Mouse (Mus musculus) cerebellum, adult 8-10 months (tissue): ENCODE results near the gene Vmn2r83.
"Not testable (repeated sequence)": the region's sequence is repeated elsewhere in the genome, so short reads cannot be mapped to it uniquely, and the experiment has no call there.

Source experiments
- DNase-seq: peaks from one replicate; pipeline ENCODE4 v3.0.0; 2022

Vmn2r83 gene

DNA sequence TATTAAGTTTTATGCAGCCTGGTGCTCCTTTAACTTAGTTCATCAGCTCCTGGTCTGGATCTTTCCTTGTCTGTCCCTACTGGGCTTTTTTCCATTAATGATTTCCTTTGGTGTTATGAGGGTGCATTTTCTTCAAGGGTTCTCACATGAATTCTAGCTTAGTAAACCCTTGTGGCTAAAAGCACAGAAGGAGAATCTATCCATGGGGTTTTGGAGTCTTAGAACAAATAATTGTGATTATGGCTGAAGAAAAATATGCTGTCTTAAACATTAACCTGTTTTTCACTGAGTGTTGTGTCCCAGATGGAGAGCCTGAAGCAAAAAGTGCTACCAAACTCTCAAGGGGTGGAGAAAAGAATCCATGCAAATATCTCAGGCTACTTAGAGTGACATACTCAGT is at the start of gene Vmn2r83:
Vmn2r83 (plus strand) TSS at position 301 of the 400 bp plus-strand sequence.
- no peak for DNase-seq

DNA sequence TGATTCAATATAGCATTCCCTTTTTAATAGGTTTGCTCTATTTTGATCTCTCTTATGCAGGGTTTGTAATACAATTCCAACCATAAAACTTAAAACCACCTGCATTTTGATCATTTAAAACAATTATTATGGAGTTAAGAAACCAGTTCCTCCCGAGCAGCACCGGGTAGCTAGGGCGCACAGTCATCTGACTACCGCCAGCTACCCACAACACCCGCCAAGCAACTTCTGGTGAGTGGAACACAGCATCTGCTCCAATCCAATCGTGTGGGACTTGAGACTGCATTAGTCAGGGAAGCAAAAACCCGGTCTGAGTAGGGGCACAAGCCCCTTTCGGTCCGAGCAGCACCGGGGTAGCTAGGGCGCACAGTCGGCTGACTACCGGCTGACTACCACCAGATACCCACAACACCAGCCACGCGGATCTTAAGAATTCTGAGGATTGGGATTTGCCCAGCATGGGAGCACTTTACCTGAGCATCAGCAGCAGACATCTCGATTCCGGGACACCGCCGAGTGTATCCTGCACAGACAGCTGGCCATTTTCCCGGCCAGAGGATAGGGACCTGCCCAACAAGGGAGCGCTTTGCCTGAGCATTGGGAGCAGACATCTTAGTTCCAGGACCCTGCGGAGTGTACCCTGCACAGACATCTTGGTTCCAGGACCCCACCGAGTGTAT is 33.2 kb upstream of the Vmn2r83 start:
- DNase-seq = not testable (repeated sequence)

DNA sequence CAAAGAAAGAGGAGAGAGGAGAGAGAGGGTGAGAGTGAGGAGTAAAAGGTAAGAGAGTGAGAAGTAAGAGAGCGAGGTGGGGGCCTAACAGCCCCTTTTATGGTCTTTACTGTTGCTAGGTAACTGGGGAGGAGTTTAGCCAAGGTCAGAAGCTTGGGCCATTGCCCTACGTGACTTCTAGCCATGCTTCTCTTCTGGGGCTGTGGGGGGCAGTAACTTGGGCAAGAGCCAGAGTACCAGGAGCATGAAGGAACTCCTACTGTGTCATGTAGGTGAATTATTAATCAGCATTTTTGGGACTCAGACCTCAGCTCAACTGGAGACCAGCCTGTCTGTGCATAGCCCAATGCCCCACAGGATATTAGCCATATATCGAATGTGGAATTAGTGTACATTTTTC is 27.4 kb downstream of the Vmn2r83 start:
- DNase-seq = no peak

DNA sequence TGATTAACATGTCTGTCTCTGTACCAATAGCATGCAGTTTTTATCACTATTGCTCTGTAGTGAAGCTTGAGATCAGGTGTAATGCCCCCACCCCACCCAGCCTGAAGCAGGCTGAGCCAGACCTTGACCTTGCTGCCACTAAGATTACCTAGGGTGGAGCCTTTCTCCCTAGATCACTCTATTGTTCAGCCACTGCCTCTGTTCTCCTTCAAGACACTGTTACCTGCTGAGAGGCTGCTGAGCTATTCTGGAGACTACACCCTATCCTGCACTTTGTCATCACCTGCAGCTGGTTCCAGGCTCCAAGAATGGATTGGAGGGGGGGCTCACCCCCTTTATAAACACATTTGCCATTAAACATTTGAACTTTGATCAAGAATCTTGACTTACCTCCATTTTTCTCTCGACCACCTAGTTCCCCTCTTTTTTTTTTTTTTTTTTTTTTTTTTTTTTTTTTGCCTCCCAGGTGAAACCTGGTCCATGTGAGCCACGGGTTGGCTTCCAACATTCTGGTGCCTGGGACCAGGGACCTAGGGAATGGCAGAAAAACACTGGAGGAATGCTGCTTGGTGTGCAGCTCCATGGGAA is 28.3 kb downstream of the Vmn2r83 start:
- no peak for DNase-seq

DNA sequence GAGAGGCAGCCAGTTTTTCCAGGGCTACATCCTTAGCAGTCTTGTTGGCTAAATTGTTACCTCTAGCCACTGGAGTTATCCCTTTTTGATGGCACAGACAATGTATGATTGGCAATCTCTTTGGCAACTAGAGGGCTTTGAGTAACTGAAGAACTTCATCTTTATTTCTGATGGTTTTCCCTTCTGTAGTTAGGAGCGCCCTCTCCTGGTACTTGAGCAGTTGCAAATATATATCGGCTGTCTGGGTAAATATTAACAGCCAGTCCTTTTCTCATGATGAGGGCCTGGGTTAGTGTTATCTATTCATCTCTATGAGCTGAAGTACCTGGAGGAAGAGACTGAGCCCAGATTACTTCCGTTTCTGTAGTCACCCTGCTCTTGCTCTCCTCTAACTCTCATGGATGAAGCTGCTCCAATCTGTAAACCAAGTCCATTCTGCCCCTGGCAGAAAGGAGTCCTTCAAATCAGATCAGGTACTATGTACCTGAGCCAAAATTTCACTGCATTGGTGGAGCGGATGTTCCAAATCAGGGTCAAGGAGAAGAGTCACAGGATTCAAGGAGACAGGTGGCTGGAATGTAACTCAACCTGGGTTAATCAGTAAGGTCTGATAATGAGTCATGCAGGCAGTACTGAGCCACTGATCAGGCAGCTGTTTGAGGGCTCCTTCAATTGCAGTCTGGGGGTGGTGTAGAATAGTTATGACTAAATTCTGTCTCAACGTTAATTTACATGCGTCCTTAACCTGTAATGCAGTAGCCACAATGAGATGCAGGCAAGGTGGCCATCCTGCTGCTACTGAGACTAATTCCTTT is 34.5 kb downstream of the Vmn2r83 start:
- no peak for DNase-seq

DNA sequence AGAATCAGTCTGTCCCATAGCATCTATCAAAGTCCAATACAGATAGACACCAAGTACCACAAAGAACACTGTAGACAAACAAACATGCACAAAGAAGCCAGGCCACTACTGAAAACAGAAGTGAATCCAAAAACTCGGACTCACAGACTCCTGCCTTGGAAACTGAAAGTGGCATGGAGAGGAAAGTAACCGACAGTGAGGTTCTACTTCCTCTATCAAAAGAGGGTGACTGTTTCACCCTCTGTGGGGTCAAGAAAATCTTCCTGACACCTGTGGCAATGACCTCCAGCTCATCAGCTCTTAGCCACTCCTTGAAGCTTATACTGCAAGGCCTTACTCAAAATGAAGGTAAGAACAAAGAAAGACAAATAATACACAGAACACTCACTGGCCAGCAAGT is 38.2 kb downstream of the Vmn2r83 start:
- no peak for DNase-seq

DNA sequence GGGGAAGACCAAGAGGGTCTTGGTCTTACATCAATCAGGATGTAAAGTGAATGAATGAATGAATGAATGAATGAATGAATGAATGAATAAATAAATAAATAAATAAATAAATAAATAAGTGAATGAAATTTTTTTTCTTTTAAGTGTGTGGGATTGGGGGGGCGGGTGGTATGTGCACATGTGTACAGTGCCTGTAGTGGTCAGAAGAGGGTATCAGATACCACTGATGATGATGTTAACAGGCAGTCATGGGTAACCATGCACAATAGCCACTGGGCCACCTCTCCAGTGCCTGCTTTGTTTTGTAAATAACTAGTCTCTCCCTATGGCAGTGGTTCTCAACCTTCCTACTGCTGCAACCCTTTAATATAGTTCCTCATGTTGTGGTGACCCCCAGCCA is 55.9 kb downstream of the Vmn2r83 start:
- DNase-seq = no peak

DNA sequence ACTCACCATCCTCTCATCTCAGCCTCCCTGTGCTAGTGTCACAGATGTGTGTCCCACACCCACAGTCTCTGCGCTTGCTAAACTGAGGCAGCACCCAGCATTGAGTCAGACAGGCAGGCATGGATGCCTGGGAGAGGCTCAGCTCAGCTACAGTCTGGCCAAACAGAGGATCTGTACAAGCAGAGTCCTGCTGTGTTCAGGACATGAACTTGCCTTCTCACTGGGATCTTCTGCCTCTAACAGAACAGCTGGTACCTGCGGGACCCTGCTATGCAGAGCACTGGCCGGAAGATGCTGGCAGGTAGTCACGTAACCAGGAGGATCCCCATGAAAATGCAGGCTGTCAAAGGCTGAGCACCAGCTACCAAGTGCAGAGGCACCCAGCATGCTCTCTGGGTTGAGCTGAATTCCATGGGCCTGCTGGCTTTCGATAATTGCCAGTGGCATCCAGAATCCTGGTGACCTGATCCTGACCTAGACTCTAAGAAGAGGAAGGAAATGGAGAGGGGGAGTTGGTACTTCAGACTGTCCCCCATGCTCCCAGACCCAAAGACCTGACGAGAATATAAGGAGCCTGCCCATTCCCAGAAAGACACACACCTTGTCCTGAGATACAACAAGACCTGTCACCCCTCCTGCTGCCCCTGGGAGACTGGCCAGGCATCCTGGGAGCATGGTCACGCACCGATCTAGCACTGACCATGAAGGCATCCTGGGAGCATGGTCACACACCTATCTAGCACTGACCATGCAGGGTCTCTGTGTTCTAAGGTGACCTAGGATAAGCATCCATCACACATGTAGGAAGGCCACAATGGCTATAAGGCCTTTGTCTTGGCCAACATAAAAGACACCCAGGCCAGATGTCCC is 57.2 kb downstream of the Vmn2r83 start:
- DNase-seq = no peak

DNA sequence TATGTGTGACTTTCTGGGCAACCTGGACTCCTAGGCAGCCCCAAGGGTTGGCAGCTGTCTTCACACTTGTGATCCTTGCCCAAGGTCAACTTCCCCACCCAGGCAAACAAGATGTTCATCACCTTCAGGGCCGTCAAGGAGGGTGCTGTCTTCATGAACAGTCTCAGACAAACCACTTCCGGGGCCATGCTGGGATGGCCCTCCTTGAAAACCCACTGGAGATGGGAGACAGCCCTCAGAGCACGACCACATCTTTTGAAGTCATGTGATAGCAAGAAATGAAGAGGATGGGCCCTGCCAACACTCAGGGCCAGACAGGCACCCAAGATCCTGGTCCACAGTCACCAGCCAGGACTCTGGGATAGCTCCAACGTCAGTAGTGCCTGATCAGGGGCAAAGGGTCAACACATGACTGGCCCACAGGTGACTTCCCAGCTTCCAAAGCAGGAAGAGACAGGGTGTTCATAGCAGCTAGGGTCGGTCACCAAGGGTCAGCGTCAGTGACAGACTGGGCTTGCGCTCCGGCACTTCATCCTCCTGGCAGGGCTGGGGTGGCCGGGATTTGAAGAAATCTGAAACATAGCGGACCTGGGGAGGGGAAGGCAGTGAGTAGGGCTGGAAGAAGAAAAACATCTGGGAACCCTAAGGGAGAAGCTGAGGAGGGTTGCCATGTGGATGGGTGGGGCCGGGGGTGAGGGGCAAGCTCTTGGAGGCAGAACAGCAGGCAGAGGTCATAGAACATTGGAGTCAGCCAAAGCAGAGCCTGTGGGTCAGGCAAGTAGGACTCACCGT is 58.3 kb downstream of the Vmn2r83 start:
- no peak for DNase-seq

DNA sequence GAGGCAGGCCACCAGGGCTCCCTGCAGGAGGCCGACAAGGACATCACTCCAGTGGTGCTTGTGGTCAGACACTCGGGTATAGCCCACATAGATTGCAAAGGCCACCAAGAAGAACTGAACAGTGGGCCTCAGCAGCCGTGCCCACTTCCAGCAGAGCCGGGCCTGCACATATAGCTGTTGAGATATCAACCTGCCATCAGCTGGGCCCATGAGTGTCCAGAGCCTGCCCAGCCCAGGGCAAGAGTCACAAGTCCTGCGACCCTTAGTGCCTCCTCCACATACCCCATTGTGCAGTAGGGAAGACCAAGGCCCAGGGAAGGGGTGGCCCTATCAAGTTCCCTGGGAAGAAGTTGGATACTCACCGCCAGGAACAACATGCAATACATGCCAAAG is 58.9 kb downstream of the Vmn2r83 start:
- no peak for DNase-seq

DNA sequence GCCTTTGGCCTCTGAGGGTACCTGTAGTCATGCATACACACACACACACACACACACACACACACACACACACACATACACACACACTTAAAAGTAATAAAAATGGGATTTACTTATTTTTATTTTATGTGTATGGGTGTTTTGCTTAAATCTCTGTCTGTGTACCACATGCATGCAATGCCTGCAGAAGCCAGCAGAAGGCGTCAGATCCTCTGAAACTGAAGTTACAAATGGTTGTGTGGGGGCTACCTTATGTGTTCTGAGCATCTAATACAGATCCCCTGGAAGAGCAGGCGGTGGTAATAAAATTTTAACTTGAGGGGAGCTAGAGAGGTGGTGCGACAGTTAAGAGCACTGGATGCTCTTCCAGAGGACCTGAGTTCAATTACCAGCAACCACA is 59.5 kb downstream of the Vmn2r83 start:
- no peak for DNase-seq

DNA sequence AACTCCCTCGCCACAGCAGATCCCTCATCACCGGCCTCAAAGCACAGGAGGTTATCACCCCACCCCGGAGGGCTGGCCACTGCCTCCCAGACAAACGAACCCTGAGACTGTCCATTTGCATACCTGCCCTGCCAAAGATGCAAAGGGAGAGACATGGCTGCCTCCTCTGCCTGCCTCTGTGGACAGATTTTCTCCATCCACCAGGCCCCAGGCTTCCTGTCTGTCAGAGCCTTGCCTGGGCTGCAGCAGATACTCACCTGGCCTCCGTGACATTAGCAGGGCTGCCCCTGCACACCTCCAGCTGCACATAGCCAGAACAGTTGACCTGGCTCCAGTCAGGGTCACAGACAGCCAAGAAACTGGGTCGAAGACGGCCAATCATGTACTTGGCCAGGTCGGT is 61.7 kb downstream of the Vmn2r83 start:
- DNase-seq = no peak

DNA sequence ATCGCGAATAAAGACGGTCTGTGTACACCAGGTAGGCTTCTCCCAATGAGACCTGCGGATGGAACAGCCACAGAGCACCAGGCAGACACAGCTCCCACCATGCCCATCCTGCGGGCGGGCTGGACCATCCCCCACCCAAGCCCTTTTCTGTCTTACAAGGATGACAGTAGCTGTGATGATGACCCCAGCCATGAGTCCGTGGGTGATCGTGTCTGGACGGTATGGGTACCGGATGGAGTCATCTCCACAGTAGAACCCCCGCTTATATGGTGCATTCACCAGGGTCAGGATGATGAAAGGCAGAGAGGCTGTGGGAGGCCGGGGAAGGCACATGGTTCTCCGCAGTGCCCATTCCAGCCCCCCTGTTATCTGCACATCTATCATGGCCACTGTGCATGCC is 62.2 kb downstream of the Vmn2r83 start:
- DNase-seq = no peak

DNA sequence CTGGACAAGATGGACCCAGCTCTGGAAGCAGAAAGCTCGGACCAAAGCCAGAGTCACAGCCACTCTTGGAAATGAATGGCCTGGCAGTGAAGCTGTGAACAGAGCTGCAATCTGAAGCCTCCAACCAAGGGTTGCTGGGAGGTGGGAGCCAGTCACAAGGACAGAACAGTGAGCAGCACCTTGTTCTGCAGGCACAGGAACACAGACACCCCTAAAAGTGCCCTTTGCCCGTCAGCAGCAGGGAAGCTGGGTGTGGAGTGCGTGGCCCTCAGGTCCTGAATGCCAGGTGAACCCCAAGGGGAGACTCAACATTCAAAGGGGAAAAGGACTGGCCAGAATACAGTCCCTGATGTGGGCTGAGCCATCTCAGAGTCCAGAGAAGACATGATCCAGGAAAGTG is 63.1 kb downstream of the Vmn2r83 start:
- no peak for DNase-seq

DNA sequence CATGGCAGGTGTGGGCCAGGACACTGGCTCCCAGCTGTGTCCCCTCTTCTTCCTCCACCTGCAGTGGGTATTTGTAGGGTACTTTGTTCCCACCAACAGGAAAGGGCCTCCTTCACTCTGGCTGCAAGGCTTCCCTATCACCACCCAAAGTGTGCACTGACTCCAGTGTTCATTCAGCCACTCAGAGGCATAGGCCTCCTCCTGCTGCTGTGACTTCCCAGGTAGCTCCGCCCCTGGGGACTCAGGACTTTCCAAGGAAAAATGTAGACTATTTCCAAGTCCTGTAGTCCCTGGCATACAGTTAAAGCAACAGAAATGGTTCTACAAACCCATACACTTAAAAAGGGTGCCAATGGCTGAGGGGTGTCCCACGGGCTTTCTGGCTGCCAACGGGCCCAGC is 64.1 kb downstream of the Vmn2r83 start:
- DNase-seq = no peak

DNA sequence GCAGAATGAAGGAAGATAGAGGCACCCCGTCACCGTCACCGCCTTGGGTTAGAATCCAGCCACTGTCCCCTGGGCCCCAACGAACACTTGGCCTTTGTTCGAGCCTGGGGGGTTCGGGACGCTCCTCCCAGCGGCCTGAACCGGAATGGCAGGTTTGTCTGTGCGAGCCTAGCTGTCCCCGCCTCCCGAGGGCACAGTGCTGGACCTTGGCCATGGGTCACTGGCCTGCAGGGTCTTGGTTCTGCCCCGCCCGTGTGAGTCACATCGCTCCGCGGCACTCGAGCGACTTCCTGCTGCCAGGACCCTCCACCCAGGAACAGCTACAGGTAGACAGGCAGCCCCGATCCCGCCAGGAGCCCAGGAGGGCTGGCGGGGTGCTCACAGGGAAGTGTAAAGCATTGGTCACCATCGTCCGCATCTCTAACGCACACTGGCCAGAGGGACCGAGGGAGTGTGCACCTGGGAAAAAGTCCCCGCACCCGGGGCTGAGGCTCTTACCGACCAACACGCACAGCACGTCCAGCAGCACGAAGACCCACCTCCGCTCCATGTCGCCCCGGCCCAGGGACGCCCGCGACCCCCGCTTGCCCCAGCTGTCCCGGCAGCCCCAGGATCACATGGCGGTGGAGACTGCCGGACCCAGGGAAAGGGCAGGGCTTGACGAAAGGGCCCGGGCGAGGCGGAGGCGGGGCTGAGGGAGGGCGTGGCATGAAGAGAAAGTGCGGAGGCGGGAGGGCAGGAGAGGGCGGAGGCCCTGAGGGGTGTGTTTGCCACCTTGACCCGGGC is 64.8 kb downstream of the Vmn2r83 start, which contains the start of gene Plpp2:
Plpp2 (minus strand) TSS at position 671 of the 786 bp plus-strand sequence.
- DNase-seq = peak; percentile 59

DNA sequence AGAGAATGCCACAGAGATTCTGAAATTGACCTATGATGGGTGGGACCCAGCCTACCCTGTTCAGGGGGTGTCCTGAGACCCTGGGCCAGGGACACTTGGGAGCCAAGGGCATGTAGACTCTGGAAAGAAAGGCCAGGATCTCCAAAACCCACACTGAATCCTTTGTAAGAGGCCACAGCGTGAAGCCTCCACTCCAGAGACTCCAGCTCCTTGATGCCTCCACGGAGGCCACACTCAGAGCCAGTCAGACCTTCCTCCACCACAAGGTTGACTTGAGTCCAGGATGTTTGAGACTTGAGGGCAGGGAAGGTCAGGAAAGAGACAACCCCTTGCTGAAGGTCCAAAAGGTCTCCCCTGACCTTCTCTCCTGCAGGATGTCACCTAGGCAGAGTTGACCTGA is 65.9 kb downstream of the Vmn2r83 start:
- no peak for DNase-seq

DNA sequence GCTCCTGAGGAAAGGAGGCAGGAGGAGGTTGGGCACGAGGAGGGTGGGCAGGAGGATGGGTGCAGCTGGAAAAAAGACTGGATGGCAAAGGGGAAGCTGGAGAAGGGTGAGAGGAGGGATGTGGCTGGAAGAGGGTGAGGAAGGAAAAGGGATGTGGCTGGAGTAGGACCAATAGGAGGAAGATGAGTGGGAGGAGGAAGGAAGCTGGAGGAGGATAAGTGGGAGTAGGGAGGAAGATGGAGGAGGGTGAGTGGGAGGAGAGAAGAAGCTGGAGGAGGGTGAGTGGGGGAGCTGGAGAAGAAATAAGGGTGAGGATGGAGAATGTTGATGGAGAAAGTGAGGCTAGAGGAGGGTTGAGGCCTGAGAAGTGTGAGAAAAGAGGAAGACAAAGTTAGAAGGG is 66.9 kb downstream of the Vmn2r83 start:
- DNase-seq = no peak

DNA sequence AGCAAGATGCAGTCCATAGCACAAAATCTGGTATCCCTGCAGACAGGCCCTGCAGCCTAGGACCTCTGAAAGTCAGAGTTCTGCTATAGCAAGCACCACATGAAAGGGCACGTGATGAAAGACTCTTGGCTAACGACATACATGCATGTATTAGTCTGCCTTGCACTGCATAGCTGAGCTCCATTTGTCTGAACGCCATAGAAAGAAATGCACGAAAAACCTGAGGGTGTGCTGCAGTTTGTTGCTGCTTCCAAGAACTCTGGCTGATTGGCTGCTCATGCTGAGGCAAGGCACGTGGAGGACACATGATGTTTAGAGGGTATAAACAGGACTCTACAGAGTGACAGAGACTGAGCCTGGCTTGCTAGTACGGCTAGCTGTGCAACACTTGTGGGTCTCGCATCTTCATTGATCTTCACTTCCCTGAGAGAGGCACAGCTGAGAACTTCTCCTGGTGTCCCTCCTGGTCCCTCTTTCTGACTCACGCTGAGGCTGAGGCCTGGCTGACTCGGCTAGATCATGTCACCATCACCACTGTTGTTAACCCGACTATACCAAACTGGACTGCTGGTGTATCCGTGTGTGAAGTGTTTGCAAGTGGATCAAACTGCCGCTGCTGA is 68.0 kb downstream of the Vmn2r83 start:
- DNase-seq = no peak

DNA sequence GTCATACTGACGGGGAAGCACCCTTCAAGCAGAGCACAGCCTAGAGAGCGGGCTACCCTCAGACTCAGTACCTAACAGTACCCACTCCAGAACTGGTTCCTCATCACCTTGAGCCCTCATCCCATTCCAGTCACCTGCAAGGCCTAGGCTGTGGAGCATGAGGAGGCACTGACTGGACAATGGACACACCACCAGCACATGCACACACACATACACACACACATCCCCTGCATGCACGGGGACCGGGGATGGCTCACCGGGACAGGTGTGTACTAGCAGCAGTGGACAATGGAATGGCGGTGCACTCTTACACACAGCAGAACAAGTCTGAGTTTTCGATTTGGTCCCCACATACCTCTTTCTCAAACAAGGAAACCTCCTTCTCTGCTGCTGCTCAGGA is 68.7 kb downstream of the Vmn2r83 start:
- DNase-seq = no peak

DNA sequence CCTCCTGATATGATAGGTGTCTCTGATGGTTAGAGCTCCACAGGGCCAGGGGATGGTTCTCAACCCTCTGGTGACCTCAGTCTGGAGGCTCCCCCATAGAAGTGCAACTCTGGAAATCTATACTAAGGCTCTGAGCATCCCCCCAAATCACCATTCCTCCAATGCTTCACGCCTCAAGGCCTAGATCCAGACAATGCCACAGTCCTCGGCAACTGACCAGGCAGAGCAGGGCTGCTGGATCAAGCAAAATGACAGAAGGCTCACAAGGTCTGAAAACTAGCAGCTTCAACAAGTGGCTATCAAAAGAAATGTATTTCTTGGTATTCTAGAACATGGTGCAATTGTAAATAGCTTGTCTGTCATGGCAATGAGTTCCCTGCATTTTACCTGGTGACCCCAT is 69.2 kb downstream of the Vmn2r83 start:
- DNase-seq = no peak
